Mouse (Mus musculus): Measurements from ENCODE around the gene Tmem120b.

Gene Tmem120b

DNA sequence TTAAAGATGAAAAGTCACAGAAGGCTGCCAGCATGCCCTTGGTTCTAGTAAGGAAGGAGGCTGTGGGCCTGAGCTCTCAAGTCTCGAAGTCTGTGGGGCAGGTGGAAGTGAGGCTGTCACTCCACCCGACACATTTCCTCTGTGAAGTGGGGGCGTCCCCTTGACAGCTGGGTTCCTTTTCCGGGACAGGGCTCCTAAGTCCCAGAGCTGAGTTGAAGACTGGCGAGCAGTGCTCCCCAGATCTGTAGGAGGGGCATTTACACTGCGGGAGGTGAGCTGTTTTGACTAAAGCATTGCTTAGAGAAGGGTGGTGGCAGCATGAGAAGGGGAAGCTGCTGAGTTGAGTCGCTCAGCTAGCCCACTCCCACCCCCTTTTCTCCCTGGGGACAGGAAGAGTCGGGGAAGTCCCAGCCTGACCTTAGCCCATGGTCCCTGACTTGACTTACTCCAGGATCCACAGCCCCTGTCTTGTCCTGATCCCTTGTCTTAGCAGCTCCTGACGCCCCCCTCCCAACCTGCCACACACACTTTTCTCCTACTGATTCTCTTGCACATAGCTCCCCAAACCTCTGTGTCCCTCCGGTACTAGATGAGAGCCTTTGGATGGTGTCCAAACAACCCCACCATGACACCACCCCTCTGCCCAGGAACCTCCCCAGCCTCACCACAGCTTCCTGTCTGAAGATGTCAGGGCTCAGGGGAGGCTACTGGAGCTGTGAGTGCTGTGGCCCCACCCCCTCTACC is 60.4 kb downstream of the Tmem120b start:
- DNase-seq (ENCODE audit: low read depth, low spot score) = no peak

DNA sequence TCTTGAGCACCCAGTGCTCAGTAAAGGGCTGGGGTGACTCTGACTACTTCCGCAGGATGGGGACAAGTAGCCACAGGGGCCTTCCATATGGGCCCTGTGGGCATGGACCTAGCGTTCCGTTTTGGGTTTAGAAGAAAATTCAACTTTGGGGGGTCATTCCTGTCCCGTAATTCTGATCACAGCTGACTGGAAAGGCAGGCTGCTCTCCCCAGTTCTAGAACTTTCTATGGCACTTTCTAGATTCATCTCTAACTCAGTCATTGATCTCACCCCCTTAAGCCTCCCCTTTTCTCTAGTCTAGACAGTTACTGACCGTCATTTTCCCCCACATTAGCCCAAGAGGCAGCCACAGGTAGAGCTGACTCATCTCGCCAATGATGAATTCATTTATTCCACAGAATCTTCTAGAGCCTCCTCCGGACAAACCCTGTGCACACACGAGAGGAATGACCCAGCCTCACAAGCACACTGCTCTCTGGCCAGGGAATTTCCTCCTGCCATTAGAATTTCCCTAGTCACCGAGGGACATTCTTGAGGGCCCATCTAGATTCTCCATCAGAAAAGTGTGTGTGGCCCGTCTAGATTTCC is 61.0 kb downstream of the Tmem120b start:
- DNase-seq (ENCODE audit: low read depth, low spot score) = no peak

DNA sequence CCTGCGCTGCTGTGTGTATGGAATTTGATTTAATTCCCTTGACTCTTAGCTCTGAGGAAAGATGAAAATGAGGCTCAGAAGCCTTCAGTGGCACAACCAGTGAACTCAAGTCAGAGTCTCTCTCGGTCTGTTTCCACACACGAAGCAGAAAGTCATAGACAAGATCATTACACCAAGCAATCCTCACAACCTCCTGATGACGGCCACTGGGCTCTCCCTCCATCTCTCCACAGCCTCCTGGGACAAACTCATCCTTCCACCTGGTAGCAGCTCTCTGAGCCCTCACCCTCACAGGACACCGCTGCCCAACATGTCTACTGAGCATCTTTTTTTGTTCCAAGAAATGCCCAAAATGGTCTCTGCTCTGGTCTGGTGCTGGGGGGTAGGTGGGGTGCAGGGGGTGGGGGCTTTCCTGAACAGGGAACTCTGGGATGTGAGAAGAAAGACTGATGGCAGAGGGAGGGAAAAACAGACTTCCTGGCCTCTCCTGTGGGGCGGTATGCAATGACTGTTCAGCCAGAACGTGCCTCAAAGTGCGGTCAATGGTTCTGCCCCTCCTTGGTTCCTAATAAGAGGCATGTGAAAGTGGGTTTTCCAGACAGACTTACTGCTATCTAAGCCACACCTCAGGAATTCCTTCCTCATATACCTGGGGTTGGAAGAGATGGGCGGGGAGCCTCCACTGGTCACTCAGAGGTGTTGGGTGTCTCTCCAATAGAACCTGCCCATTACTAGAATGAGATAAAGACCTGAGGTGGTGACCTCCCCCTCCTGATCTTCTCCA is 62.0 kb downstream of the Tmem120b start:
- DNase-seq (ENCODE audit: low read depth, low spot score) = no peak

DNA sequence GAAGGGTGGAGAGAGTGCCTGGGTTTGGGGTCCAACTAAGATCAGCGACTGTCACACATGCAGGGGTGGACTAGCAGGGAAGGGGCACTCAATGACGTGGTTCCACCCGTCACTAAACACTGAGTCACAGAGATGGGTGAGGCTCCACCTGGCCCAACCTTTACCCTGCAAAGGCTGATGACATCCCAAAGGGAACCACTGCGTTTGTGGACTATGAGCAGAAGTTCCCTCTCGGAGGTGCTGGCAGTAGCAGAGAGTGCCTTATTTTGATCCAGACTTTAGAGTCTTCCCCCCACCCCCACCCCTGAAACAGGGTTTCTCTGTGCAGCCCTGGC is 62.6 kb downstream of the Tmem120b start:
- DNase-seq (ENCODE audit: low read depth, low spot score) = no peak

DNA sequence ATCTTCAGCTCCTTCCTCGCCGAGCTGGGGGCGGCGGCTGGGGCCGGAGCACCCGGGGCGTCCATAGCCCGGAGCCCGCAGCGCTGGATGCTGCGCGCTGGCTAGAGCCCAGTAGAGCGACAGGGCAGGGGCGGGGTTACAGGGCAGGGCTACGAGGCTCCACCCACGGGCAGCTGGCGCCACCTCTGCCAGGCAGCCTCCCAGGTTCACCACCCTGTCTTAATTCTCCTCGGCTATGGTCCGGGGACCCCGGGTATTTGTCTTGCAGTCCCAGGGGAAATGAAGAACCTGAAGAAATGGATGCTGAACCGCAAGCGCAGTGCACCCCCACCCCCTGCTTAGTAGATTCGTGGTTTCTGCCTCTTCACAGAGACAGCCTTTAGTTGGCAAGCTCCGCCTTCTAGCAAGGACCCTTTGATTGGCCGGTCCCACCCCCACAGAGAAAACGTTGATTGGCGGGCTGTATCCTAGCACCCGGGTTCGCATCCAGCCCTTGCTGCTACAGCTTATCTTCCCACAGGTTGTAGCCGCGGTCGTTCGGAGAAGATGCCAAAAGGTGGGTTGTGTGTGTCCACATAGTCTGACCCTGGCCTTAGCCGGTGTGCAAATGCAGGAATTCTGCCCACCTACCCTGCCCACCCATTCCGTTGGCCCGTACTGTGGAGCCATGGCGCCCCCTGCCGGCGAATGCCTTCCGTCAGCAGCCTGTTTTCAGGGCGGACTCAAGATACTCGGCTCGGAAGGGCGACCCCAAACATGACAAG is 64.3 kb downstream of the Tmem120b start, which contains the start of gene Rhof:
Rhof (minus strand) TSS at position 385 of the 764 bp plus-strand sequence.
- peak; percentile 57 for DNase-seq (ENCODE audit: low read depth, low spot score)

DNA sequence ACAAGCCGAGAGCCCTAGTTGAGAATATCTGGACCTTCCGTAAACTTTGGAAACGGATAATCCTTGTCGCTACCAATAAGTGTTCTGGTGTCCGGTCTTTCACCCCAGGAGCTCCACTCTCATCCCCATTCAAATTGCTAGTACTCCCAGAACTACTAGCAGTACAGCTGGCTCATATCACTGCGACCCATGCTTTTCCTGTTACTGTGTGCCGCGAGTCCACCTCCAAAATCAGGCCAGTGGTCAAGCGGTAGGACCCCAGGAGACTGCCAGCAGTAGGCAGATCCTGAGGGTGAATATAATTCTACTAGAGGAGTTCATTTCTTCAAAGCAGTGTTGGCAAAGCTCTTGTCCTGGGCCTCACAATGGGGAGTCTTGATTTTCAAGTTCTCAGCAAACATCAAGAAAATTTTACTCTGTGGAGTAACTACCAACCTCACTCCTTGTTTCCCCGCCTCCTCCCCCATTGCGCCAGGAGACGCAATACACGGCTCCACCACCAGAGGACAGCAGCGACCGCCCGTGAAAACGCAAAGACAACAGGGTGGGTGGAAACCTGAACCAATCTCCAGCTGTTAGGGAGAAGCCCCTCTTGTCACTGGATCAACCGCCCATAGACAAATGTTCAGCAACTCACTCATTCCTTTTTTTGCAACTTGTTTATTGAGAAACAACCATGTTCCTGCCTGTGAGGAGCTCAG is 65.0 kb downstream of the Tmem120b start:
- DNase-seq (ENCODE audit: low read depth, low spot score) = peak; percentile 85

DNA sequence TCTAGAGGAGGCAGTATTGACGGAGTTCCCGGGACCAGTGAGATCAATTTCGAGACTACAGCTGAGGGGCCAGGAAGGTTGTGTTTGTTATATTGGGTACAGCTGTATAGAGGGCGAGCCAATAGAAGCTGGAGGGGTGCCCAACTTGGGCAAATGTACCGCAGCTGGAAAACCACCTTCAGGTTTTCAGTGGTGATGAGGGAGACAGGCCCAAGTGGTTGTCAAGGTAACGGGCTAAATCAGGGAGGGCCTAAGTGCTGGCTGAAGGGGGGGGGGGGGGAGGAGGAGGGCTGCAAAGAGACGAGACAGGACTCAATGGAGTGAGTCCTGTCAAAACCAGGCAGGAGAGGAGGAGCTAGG is 65.5 kb downstream of the Tmem120b start:
- no peak for DNase-seq (ENCODE audit: low read depth, low spot score)

DNA sequence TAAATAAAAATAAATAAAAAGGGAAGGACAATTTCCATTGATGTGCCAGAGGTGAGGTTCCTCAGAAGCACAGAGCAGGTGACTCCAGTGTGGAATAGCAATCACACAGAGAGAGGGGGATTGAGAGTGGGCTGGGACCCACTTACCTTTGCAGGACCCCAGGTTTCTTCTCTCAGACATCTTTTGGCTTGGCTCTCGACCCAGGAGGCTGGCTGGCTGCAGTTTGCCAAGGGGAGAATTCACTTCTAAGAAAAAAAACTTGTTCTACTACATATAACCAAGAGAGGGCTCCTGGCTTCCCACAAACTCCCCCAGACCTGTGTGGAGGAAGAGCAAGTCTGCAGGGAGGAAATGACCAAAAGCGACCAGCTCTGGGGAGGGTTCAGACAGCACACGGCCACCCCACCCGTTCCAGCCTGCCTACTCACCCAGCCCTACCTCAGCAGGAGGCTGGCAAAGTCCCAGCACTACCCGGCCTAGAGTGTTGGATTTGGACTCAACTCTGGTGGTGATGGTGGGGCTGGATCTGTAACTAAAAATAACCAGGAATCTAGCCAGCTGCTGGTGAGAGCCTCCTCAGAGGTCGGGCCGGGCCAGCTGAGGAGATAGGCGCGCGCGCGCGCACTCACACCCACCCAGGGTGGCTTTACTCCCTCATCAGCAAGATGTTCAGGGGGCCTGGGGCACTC is 66.1 kb downstream of the Tmem120b start:
- no peak for DNase-seq (ENCODE audit: low read depth, low spot score)

DNA sequence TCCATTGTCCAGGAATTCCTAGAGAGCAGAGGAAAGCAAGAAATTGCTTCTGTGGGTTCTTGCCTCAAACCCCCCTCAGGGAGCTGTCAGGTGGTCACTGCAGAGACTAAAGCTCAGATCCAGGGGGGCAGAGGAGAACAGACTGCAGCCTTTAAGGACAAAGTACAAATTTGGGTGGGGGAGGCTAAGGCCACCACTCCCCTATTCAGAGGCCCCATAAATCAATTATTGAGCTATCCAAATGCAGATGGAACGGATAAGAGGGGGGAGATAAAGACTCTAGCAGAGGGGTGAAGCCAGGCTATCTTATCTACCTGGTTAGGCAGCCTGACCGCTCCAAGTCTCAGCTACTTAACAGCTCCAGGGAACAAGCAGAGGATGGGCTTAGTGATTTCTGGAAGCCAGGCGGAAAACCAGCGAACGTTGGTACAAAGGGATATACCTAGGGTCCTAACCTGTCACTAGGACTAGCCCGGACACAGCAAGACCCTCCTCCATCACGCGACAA is 66.7 kb downstream of the Tmem120b start:
- no peak for DNase-seq (ENCODE audit: low read depth, low spot score)

DNA sequence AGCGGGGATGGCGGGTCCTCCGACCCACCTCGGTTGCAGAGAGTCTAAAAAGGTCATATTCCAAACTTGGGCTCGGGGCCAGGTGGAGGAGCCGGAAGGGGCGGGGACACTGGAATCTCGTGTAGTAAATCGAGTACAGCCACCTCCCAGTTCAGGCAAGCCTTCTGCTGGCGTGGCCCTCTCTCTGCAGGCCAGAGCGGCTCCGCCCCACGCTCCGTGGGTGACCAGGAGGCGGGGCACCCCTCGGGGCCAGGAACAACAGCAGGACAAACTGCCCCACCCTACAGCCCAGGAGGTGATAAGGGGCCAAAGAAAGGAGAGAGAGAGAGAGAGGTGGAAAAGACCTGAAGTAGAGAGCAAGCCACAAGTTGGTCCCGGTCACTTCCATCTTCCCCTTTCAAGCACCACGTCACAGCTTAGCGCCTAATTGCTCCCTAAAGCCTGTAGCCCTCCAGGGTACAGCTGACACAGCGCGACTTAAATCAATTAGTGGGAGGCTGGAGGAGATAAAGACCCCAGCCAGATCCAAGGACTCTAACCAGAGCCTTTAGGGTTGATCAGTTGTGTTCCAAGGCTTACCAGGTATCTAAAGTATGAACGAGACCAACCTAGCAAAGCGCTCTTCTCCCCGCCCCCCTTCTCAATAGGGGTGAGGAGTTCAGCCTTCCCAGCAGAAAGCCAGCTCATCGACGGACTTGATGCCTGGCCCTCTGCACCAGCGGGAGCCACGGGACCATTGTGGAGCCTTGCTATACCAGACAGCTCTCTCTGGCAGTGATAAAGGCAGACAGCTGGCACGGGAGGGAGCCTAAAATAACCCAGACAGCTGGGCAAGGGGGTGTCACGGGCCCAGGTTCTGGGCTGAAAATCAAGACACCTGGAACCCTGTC is 67.5 kb downstream of the Tmem120b start:
- DNase-seq (ENCODE audit: low read depth, low spot score) = peak; percentile 47

DNA sequence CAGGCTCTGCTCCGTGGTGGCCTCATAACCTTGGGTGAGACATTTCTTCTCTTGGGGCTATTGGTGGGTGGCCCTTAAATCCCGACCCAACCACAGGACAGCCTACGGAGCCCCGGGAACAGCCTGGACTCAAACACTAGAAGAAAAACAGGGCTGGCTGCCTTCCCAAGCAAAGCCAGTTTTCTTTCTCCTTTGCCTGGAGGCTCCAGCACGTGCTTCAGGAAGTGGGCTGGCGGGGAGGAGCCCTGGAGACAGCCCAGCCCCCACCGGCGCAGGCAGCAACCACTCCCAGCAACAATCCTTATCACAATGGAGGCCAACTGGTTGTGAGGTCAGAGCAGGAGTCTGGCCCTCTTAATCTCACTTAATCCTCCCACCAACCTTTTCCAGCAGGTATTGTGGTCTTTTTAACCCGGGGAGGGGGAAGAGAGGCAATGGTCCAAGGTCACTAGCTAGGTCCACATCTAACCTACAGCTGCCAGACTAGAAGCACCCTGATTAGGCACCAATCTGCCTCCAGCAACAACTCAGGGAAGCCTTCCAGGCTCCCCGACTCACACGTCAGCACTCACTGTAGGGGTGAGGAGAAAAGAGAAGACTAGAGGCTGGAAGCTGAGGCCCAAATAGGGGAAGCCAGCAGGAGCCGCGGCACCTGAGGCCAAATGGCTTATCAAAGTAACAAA is 68.3 kb downstream of the Tmem120b start:
- DNase-seq (ENCODE audit: low read depth, low spot score) = peak; percentile 63

DNA sequence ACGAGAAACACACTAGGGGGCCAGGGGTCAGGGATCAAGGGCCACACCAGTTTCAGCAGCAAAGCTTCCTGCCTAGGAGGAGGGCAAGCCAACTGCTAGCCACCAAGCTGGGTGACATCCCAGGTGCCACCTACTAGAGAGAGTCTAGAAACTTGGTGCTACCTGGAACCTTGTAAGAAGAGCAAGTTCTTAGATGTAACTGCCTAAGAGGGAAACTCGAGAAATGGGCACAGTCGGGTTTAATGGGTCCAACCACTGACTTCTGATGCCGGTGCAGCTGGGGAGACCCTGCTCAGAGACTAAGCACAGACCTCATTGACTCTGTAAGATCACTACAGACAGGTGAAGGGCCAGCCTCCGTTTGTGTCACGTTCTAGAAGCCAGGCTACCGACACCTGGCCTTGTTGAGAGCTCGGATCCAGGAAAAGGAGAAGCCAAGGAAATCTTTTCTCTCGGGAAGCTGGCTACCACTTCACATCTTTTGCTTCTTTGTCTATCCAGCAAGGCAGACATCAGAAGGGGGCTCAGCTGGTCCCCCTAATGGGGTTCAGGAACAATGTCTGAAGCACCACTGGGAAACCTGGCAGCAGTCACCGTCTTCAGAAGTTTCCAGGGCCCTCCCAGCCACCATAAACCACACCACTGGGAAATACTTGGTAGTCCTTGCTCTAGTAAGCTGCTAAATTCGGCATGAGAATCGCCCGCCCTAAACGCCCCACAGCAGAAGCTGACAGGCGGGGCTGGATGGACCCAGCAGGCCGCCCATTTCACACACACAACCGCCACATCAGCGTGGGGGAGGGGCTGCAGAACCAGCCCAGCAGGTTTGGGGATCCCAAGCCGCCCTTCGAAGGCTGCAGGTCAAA is 69.1 kb downstream of the Tmem120b start:
- DNase-seq (ENCODE audit: low read depth, low spot score) = peak; percentile 66

DNA sequence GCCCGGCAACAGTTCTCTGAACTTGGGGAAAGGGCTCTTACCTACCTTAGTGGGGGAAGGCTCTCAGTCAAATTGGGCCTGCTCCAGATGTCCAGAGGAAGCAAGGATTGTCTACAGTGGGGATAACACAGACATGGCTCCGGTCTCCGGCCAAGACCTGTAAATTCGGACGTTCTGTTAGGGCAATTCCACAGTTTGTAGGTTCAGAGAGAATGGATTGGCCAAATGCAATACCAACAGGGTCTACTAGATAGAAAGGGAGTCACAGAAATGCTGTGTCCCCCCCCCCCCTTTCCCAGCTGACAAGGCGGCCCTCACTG is 69.7 kb downstream of the Tmem120b start:
- DNase-seq (ENCODE audit: low read depth, low spot score) = no peak

DNA sequence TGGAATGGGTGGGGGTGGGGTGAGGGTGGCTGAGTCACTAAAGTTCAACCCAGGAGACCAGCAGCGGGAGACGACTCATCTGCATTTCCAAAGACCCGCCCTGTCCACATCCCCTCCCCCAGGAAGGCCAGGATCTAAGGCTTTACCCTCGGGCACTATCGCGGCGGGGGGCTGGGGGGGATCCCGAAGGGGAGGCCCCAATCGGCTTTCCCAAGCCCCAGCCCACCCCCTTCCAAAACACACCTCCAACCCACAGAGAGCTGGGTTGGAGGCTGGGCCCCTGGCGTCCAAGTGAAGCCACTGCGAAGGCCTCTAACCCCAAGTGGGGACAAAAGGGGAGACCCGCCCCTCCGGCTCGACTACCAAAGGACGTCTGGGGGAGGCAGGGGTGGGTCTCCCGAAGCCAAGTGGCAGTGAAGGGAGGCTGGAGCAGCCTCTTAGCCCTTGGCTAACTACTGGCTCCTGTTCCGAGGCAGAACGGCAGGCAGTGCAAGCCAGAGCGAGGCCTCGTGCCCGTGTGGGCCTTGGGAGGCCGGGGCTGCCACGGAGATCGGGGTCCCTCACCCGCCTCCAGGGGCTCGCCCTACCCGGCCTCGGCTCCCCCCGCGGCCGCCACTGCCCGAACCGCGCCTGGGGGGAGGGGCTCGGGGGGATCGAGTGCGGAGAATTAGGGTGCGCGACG is 70.2 kb downstream of the Tmem120b start:
- peak; percentile 76 for DNase-seq (ENCODE audit: low read depth, low spot score)

DNA sequence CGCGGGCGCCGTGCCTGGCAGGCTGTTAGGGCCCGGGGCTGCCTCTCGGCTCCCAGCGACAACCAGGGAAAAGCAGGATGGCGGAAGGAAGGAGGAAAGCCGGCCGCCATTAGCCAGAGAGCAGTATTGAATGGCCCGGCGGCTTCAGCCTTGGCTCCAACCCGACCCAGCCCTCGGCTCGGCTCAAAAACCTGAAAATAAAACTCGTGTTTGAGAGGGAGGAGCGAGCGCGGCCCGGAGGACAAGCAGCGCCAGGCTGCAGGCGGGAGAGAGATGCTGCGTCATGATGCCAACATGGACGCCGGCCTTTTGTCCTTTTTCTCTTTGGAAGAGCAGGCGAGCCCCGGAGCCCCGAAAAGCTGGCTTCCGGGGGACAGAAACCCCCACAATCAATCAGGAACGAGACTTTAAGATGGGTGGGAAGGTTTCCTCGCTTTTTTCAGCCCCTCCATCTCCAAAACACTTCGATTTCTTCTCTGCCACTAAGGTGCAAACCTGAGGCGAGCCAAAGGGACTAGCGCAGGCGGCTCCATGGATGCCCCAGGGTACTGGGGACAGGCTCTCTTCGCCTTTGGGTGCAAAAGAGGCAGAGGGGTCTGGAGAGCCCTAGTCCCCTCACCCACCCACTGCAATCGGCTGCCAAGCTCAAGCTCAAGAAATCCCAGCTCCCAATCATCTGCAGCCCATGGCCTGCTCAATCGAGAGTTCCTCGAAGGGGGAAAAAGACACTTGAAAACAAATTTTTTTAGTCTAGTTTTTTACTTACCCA is 70.9 kb downstream of the Tmem120b start:
- DNase-seq (ENCODE audit: low read depth, low spot score) = peak; percentile 59

DNA sequence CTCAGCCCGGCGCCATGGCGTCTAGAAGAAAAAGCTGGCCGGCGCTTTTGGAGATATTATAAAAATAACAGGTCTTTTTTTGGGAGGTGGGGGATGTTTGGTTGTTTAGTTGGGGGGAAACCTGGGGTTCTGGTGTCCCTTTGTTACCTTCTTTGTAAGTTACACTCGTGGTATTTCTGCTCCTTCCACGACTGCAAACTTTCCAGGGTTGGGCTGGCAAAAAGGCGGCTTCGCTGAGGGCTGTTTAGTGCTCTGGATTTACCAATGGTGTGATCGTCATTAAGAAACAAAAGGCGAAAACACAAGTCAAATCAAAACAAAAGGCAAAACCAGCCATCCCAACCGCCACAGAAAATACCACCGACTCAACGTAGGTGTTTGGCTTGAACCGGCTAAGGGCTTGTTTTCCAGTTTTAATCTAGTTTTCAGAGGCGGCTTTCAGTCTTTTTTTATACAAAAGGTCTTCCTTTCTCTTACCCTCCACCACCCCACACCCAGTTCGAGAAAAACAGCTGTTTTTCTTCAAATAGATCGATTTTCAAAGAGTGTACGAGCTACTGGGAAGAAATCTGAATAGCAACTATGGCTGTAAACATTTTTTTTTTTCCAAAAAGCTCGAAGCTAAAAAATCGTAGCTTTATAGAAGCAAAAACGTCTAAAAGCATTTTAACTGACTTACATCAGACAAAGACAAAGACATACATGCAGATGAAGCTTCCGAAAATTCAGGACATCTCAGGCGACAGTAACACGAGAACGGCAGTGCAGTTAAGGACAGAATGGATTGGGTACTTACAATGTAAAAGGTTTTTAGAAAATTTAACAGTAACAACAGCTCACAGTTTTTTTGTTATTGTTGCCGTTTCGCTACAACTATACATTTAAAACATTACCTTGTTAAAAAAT is 71.8 kb downstream of the Tmem120b start:
- DNase-seq (ENCODE audit: low read depth, low spot score) = no peak
